Mouse (Mus musculus): Measurements from ENCODE around the gene Atad5.
"Not testable (repeated sequence)": the region's sequence is repeated elsewhere in the genome, so short reads cannot be mapped to it uniquely, and the experiment has no call there.

Gene Atad5

DNA sequence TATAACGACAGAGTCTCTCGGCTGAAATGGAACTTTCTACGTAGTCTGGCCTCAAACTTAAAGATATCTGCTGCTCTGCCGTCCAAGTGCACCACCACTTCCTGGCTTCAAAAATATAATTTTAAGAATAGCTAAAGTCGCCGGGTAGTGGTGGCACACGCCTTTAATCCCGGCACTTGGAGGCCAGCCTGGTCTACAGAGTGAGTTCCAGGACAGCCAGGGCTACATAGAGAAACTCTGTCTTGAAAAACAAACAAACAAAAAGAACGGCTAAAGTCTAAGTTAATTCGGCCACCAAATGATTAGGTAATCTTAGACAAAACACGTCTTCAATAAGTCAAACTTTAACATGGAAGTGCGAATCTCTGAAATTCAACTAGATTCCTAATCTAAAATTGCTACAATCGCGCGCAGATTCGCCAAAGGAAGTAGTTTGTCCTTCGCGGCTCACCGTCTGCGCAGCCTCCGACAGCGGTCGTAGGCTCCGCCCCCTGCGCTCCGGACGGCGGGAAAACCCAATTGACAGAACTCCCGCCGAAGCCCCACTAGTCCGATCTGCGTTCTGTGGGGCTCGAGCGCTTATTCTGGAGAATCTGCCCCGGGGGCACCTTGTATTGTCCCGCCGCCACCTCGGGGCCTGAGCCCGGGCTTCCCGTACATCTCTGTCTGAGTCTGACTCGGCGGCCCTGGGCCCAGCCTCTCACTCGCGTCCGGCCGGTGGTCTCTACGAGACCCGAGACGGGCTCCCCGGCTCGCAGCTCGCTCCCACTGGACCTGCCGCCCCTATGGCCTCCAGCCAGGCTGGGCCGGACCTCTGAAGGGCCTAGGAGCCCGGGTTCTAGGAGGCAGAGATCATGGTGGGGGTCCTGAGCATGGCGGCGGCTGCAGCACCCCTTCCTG is at the start of gene Atad5:
Gene Atad5, plus strand, starts transcription at position 484 of the 900 bp plus-strand sequence.
- peak; percentile 94 for DNase-seq (ENCODE audit: low spot score)

DNA sequence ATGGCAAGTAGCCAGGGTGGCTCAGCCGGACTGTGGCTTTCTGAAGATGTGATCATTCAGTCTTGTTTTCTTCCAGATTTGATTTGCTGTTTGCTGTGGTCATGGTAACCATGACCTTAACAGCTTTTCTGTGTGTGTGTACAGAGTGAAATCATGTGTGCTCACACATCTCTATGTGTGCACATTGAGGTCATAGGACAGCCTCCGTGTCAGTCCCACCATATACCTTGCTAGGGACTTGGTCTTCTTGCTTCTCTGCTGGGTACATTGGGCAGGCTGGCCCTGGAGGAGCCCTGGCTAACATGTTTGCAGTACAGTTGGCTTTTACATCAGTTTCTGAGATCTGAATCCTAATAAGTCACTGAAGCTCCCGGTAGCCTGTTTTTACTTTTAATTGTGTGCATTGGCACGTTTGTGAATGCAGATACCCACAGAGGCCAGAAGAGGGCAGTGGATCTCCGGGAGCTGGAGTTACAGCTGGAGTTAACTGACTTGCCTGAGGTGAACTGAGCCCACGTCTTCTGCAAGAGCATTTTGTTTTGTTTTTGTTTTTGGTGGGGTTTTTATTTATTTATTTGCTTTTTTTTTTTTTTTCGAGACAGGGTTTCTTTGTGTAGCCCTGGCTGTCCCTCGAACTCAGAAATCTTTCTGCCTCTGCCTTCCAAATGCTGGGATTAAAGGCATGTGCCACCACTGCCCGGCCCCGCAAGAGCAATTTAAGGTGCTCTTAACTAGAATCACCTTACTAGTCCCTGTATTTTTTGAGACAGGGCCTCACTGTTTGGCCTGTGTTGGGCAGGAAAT is 46.4 kb upstream of the Atad5 start:
- peak; percentile 66 for DNase-seq (ENCODE audit: low spot score)

DNA sequence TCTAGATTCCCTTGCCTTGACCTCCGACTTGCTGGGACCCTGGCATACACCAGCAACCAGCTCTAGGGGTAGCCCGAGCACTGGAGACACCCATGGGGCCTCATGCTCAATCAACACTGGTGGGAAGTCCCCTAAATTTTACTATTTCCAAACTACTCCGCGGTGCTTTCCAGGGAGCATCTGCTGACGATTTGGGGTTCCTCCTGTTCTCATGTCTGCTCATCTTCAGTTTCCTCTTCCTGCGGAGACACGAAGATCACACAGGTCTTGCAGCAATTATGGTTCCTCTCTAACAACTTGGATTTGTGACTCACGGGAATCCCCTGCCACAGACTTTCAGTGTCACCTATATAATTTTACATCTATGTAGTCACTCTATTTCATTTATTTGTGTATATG is 45.8 kb upstream of the Atad5 start:
- no peak for DNase-seq (ENCODE audit: low spot score)

DNA sequence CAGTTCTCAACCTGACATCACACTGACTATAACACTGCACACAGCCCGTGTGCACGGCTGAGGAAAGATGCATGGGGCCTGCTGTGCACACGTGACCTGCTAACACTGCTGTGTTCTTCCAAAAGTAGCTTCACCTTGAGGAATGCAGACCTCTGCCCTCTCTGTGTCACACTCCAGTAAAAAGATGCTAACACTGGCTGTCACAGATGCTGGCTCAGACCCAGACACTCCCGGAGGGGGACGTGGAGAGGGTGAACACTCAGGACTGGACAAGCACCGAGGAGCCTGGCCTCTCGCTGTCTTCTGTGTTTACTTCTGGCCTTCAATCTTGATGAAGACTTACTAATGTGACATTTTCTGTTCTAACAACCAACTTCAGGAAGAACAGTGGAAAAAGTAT is 42.3 kb upstream of the Atad5 start:
- no peak for DNase-seq (ENCODE audit: low spot score)

DNA sequence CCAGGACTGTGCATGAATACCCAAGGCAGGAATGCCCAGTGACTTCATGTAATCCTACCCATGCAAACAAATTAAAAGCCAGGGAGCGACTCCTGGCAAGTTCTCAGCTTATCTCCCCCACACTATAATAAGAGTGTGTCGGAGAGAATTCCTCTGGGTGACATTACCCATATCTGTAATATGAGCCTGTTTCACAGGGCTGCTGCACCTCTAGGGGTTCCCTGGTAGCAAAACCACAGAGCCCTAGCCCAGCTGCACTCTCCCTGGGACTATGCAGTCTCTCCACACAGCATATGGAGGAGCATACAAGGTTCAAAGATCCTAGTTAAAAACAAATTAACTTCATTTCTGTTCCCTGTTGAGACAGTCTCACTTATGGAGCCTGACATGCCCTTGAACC is 39.1 kb upstream of the Atad5 start:
- DNase-seq (ENCODE audit: low spot score) = no peak

DNA sequence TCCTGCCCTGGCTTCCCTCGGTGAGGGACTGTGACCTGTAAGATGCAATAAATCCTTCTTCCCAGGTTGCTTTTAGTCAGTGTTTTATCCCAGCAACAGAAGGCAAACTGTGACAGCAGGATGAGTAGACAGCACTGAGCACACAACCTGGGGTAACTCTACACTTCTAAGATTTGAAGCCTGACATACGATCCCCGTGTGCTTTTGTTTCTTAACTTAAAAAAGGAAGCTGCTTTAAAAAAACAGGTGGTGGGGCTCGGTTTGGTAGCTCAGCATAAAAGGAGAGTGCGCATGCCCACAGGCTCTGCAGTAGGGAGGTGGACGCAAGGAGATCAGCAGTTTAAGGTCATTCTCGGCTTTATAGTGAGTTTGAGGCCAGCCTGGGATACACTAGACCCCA is 36.7 kb upstream of the Atad5 start:
- no peak for DNase-seq (ENCODE audit: low spot score)

DNA sequence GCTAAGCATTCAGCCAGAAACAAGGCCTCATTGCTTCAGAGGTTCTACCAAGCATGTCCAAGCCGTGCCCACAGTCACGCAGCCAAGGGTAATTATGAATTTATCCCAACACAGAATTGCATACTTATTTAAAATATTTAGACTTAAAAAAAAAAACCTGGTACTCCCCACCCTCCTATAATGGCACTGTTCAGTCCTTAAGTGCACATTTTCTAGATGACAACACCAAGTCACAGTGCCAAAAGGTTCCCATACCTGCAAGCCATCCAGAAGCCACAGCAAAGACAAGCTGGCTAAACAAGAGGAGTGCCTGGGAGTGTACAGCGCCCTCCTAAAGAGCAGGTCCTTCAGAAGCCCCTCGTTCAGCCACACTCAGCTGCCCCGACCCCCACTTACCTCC is 36.0 kb upstream of the Atad5 start:
- DNase-seq (ENCODE audit: low spot score) = no peak

DNA sequence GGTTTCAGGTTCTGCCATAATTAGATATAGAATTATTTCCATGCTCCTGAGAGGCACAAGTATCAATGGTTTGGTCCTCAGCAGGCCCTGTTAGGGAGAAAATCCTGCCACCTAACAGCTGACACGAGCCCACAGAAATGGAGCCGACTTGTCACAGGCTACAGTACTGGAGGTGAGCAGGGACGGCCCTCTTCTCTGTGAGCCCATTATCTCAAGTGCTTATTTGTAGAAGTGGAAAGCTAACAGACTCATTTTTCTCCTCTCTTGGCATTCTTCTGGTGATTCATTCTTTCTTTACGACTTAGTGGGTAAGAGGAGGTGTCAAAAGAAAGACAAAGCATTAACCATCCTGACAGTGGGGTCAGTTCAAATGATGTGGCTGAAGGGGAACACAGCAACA is 34.5 kb upstream of the Atad5 start:
- DNase-seq (ENCODE audit: low spot score) = no peak

DNA sequence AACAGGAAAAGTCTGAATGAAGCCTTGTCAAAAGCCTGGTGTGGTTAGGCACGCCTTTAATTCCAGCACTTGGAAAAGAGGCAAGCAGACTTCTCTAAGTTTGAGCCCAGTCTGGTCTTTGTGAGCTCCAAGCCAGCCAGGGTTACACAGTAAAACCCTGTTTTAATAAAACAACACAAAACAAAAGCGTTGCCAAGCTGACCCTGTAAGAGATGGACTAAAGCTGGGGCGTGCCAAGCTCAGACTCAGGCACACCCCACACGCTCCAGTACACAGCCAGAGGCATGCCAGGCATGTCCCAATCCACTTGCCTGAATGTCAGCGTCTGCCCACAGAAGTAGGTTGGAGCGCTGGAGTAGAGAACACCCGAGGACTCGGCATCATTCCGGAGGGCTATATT is 33.1 kb upstream of the Atad5 start:
- no peak for DNase-seq (ENCODE audit: low spot score)

DNA sequence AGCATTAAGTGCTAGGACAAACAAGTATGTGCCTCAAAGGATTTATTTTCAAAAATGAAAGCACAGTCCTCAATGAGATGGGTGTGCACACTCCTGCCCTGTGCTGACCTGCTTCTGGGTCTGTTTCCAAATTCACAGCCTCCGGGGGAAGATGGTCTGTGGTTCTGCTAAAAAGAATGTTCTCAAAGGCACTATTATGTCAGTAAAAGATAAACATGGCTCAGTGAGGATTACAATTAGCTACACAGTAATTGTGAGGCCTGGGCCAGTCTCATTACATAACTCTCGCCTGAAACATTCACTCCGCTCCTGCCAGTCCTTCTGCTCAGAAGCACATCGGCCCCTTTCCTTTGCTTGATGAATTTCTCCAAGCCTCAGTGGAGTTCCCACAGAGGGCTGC is 27.0 kb upstream of the Atad5 start:
- no peak for DNase-seq (ENCODE audit: low spot score)

DNA sequence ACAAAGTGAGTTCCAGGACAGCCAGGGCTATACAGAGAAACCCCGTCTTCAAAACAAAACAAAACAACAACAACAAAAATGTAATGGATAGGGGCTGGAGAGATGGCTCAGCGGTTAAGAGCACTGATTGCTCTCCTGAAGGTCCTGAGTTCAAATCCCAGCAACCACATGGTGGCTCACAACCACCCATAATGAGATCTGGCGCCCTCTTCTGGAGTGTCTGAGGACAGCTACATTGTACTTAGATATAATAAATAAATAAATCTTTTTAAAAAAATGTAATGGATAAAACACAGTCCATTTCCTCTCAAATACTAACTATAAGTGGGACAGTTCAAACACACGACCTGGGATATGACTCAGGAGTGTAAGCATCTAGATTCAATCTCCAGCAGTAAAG is 22.8 kb upstream of the Atad5 start:
- DNase-seq (ENCODE audit: low spot score) = not testable (repeated sequence)

DNA sequence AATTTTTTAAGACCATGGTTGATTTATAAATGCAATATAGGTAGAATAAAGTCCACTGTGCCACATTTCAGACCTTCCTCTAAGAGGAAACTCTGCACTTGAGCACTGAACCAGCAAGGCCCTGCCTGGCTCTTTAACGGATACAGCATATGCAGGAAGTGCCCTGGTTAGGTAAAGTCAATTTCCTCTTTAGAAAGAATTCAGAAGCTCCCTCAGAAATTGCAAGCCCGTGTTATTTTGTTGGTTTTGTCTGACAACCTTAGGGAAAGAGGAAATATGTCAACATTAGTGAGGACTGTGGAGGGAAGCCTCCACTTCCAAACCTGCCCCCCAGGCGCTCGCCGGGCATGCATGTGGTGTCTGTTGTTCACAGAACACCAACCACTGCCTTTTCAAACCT is 21.6 kb upstream of the Atad5 start:
- no peak for DNase-seq (ENCODE audit: low spot score)

DNA sequence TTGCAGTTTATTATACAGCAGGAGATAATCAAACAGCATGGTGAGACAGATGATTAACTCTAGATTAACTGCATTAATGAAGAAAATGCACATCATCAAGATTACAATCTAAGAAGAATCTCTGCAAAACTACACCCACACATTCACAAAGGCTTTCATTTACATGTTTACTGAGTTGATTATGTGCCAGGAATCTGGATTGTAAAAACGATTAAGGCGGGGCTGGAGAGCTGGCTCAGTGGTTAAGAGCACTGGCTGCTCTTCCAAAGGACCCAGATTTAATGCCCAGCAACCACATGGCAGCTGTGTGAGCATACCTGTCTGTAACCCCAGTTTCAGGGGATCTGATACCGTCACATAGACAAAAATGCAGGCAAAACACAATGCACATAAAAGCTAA is 19.4 kb upstream of the Atad5 start:
- no peak for DNase-seq (ENCODE audit: low spot score)

DNA sequence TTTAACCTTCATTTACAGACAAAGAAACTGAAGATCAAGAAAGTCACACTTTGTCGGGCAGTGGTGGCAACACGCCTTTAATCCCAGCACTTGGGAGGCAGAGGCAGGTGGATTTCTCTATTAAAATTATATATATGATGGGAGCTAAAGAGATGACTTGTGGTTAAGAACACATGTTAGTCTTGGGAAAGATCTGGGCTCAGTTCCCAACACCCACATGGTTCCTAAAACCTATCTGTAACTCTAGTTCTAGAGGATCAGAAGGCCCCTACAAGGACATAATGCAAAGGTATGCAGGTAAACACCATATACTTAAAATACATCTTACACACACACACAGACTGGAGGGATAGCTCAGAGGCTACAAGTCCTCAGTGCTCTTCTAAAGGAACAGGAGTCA is 18.2 kb upstream of the Atad5 start:
- DNase-seq (ENCODE audit: low spot score) = no peak

DNA sequence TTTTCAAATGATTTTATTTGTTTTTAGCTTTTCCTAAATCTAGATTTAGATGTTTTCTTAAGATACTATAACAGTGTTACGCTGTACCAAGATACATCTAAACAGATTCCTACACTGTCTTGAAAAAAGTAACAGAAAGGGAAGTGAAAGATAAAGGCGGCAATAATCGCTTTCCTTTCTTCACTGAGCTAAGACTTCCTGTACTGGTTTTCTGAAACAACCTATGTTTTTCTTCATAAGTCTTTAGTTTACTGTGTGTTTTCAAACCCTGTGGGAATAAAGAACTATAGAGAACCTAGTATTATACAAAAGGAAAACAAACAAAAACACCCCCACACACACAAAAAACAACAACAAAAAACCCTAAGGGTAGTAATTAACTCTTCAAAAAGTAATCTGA is 16.8 kb upstream of the Atad5 start:
- DNase-seq (ENCODE audit: low spot score) = no peak

DNA sequence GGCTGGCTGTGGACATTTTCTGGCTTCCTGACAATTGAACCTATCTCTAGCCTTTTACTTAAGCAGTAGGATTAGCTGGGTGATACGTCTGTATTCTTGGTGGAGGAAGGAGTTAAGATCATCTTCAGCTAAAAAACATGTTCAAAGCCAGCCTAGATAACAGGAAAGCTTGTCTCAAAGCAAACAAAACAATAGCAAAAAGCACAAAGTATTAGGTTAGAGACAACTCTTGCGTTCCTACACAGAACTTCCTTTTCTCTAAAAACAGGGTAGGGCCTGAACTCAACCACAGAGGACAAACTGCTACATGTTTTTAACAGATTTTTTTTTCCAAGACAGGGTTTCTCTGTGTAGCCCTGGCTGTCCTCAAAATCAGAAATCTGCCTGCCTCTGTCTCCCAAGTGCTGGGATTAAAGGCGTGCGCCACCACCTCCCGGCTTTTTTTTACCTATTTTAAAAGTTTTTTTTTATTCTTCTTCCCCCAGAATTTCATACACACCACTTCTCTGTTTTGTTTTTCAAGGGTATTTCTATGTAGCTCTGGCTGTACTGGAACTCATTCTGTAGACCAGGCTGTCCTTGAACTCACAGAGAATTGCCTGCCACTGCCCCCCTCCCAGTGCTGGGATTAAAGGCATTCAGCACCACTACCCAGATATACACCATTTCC is 13.5 kb upstream of the Atad5 start:
- DNase-seq (ENCODE audit: low spot score) = no peak

DNA sequence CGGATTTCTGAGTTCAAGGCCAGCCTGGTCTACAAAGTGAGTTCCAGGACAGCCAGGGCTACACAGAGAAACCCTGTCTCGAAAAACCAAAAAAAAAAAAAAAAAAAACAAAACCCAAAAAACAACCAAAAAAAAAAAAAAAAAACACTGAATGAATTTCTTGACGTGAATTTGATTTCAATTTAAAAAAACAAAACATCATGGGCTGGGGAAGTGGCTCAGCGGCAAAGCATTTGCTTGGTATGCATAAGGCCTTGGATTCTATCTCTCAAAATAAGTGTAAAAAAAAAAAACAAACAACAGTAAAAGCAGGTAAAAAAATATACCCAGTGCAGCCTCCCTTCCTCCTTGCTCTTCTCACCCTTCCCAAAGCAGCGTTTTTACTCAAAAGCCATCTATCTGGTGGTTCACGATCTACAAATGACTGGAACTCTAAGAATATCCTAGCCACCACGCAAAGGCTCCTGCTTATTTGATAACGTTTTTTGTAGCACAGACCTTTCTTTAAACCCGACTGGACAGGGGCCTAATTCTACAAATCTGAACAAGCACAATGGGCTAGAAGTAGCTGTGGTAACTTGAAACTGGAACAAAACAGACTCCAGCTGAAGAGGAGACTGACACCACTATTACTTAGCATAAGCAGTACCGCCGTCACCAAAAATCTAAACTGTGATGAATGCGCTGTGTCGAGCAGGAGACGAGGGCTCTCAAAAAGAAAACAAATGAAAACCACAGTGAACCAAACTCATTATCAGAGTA is 11.2 kb upstream of the Atad5 start:
- no peak for DNase-seq (ENCODE audit: low spot score)

DNA sequence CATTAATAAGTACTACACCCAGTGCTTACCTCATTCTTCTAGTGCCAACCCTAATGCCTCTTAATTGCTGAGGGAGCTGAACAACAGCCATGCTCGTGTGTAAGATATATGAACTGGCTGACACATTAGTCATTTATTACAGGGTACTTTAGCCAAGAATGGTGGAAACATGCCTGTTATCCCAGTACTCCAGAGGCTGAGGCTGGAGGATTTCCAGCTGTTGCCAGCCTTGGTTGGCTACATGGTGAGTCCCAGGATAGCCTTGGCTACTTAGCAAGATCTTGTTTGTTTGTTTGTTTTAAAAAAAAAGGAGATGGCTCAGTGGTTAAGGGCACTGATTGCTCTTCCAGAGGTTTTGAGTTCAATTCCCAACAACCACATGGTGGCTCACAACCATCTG is 10.4 kb upstream of the Atad5 start:
- no peak for DNase-seq (ENCODE audit: low spot score)

DNA sequence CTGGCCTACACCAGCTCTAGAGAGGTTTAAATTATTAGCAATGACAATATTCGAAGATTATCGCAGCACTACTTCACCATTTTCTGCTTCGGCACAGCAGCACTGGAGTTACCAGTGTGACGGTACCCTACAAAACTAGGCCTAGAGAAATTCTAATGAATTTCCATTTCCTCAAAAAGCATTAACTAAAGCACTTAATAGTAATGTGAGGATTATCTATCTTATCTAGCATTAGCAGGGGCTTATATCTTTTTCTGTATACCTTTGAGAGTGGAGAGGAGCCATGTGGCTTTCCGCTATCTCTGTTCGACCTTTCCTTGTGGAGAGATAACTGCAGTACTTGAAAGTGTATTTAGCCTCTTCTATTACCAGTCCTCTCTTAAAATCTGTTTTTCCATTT is 9.4 kb upstream of the Atad5 start:
- DNase-seq (ENCODE audit: low spot score) = no peak

DNA sequence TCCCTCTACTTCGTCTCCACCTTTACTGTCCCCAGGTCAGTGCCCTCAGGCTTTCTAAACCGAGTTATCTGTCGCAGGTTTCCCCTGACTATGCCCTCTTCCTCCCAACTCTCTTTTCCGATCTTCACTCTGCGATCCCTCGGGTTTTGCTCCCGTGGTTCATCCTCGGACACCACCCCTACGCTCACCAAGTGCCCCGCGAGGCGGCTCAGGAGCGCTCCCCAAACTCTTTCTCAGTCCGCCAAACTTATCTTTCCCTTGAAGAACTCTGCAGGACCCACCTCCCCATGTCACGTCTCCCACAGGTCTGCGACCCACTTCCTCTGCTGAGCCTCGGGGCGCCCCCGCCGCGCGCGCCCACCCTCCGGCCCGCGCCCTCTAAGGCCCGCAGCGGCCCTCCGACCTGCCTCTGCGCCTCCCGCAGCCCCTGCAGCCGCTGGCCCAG is 8.8 kb upstream of the Atad5 start:
- DNase-seq (ENCODE audit: low spot score) = peak; percentile 51

DNA sequence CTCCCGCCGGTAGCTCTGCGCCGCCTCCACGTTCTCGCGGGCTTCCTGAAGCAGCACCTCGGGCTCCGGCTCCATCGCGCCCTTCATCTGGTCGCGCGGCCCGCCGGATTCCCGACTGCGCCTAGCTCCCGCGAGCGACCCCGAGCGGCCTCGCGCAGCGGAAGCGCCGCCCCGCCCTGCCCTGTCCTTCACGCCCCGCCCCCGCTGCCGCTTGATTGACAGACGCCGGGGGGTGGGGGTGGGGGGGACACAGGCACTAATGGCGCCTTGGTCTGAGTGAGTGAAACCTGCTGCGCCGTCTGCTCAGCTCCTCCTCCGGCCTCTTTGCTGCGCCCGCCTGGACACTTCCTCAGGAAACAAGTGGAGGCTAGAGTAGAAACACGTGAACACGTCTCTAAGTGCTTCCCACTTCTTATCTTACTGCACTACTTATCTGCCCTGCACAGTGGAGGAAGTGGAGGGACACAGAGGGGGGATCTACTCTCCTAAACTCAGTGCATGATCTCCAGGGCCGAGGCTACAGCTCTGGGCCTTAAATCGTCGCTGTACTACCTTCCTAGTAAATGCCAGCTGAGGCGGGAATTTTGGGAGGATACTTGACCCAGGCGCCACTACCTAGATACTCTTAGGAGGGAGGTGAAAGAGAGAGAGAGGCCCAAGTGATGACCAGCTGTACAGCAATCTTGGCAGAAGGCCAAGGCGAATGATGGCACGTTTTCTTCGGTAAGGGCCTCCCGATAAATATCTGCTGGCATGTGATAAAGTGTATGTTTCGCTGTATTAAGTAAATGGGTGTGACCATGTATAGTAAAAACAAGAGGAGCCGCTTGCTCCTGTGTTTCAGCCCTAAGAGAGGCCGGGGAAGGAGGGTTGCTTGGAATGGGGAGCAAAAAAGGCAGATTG is 8.1 kb upstream of the Atad5 start, which contains the start of gene Crlf3:
Gene Crlf3, minus strand, starts transcription at position 166 of the 903 bp plus-strand sequence.
- peak; percentile 96 for DNase-seq (ENCODE audit: low spot score)

Measured in embryo, embryonic 10.5 days (tissue).